Mouse (Mus musculus) cerebellum, adult 2 months (tissue): Measurements from ENCODE around the gene Mdm2.
"Not testable (repeated sequence)": the region's sequence is repeated elsewhere in the genome, so short reads cannot be mapped to it uniquely, and the experiment has no call there.

Experiments used
- CTCF ChIP-seq: fragments of 200-500 bp; IDR thresholded peaks from 2 replicates; pipeline ENCODE4 v1.5.1; 2011; ENCODE audit warnings: low read depth, mild to moderate bottlenecking, control low read depth, low read length, moderate library complexity, borderline replicate concordance; ENCODE audit not compliant: insufficient read depth
- POLR2A ChIP-seq: fragments of 200-500 bp; IDR thresholded peaks from 2 replicates; pipeline ENCODE4 v1.6.1; 2011; ENCODE audit warnings: low read length, control low read depth, borderline replicate concordance; ENCODE audit not compliant: insufficient read depth

DNA sequence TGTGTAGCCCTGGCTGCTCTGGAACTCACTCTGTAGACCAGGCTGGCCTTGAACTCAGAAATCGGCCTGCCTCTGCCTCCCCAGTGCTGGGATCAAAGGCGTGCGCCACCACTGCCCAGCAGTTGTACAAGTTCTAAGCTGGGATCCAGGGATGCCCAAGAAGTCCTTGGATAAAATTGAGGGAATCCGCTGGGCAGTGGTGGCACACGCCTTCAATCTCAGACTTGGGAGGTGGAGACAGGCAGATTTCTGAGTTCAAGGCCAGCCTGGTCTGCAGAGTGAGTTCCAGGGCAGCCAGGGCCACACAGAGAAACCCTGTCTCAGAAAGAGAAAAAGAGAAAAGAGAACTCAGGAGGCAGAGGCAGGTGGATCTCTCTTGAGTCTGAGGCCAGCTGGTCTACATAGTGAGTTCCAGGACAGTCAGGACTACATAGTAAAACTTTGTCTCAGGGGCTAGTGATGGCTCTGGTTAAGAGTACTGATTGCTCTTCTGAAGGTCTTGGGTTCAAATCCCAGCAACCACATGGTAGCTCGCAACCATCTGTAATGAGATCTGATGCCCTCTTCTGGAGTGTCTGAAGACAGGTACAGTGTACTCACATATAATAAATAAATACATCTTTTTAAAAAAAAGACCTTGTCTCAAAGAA is 6.1 kb downstream of the Mdm2 start:
- TF ChIP-seq CTCF, POLR2A: not testable (repeated sequence)
